ENCODE assay signal across 8 mouse cellular contexts in the genomic region with DNA sequence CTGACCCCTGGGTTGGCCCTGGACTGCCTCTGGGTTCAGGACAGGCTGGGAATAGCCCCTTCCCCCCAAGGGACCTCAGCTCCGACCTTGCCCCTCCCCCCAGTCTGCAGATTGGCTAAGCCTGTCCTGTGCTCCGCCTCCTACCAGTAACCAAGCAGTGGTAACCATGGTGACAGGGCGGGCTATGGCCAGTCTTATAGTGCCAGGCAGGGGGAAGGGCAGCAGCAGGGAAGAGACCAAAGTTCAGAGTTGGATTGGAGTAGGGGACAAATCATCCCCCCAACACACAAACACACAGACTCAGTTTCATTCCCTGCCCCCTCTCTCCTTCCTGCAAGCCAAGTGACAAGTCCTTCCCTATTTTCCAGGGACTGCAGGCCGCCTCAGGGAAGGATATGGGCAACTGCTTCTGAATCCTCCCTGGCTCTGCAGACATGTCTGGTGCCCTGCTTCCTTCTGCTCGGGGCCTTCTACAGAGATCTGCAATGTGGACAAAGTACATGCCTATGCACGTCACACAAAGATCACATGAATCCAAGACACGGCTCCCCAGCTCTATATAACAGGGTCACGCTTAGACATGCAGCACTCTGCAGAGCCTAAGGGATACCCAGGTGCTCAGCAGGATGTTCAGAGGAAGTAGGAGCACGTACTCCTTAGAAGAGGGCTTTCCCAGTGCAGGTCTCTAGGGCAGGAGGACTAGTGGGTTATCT. TPM values are rescaled to one million over a fixed set of nuclear protein-coding genes. Genes with fewer than 3 reads are reported as not detected.
DNase-seq lines count a peak whose midpoint lies in the region; ATAC-seq and TF ChIP-seq lines count a peak whose summit lies in the region.

No protein-coding gene starts in this region.

- no peak overlapping the region for H3K9ac ChIP-seq in forebrain, embryonic 16.5 days (replicated peaks; ENCODE audit: low read depth, low read length)
- peak overlapping the region; percentile 51 for H3K9ac ChIP-seq in midbrain, embryonic 11.5 days (ENCODE audit: low read length)
- H3K9ac ChIP-seq in stomach, postnatal 0 days (ENCODE audit: low read length) = peak overlapping the region; percentile 31; the same call in 1 of the 2 replicates

- no peaks in the 10 kb centered on the region for H3K27me3 ChIP-seq in forebrain, embryonic 16.5 days (replicated peaks; ENCODE audit: control insufficient read depth, insufficient read depth, low read length)
- H3K27me3 ChIP-seq in midbrain, embryonic 11.5 days (ENCODE audit: control insufficient read depth, insufficient read depth, low read length) = no peaks in the 10 kb centered on the region
- no peaks in the 10 kb centered on the region for H3K27me3 ChIP-seq in stomach, postnatal 0 days (ENCODE audit: control insufficient read depth, insufficient read depth, low read length)

- no peak for TF ChIP-seq CTCF in stomach, postnatal 0 days (IDR thresholded peaks at IDR 0.05; ENCODE audit: low read depth)
- no peak for TF ChIP-seq CTCF in gastrocnemius, adult 2 months (IDR thresholded peaks at IDR 0.05)

- H3K27ac ChIP-seq in forebrain, embryonic 16.5 days (ENCODE audit: low read length) = peak overlapping the region; percentile 69
- H3K27ac ChIP-seq in midbrain, embryonic 11.5 days (ENCODE audit: low read depth, low read length) = peak overlapping the region; percentile 98
- H3K27ac ChIP-seq in stomach, postnatal 0 days (replicated peaks) = peak overlapping the region; percentile 86
- no peak overlapping the region for H3K27ac ChIP-seq in gastrocnemius, adult 2 months

- ATAC-seq in forebrain, embryonic 16.5 days = peak; percentile 93
- ATAC-seq in midbrain, embryonic 11.5 days (ENCODE audit: low FRiP score) = peak; percentile 97
- peak; percentile 85 for ATAC-seq in stomach, postnatal 0 days (ENCODE audit: low FRiP score, low TSS enrichment)

- H3K4me1 ChIP-seq in forebrain, embryonic 16.5 days (replicated peaks; ENCODE audit: control insufficient read depth, insufficient read depth, low read length) = peaks cover 63% of the 10 kb centered on the region
- H3K4me1 ChIP-seq in midbrain, embryonic 11.5 days (ENCODE audit: control insufficient read depth, insufficient read depth, low read length) = peaks cover 73% of the 10 kb centered on the region
- H3K4me1 ChIP-seq in stomach, postnatal 0 days (replicated peaks; ENCODE audit: control insufficient read depth, insufficient read depth) = peaks cover 16% of the 10 kb centered on the region

- intact Hi-C loops in left cerebral cortex, postnatal 4 days (cut with DNase I) = no loop called here
- intact Hi-C loops in gastrocnemius, adult 2 months (cut with DNase I) = no loop called here

- WGBS in forebrain, embryonic 16.5 days = 15% methylated on average over 9 of the region's 9 CpGs
- WGBS in midbrain, embryonic 11.5 days = 12% methylated on average over 9 of the region's 9 CpGs
- whole genome bisulfite sequencing in stomach, postnatal 0 days = 28% methylated on average over 9 of the region's 9 CpGs

- peak; percentile 94 for DNase-seq in ES-CJ7 (ENCODE audit: low read depth, low spot score)
- peak; percentile 77 for DNase-seq in adrenal gland, postnatal 25 days
- peak; percentile 92 for DNase-seq in kidney, adult 18-20 months
- peak; percentile 94 for DNase-seq in left cerebral cortex, postnatal 4 days
- peak; percentile 99 for DNase-seq in midbrain, embryonic 11.5 days (ENCODE audit: low spot score, missing footprints)
- DNase-seq in stomach, postnatal 0 days (ENCODE audit: low spot score) = peak; percentile 95
- no peak for DNase-seq in gastrocnemius, adult 2 months

- no peak for TF ChIP-seq EP300 in stomach, postnatal 0 days (optimal IDR thresholded peaks at IDR 0.05)

- H3K4me3 ChIP-seq in forebrain, embryonic 16.5 days (replicated peaks; ENCODE audit: low read length) = no peak overlapping the region
- H3K4me3 ChIP-seq in midbrain, embryonic 11.5 days (ENCODE audit: low read depth, low read length) = no peak overlapping the region
- no peak overlapping the region for H3K4me3 ChIP-seq in stomach, postnatal 0 days (ENCODE audit: low read depth, low read length)
- H3K4me3 ChIP-seq in gastrocnemius, adult 2 months = no peak overlapping the region

- H3K9me3 ChIP-seq in forebrain, embryonic 16.5 days (ENCODE audit: control insufficient read depth, low read length) = no peaks in the 10 kb centered on the region
- no peaks in the 10 kb centered on the region for H3K9me3 ChIP-seq in midbrain, embryonic 11.5 days (ENCODE audit: control insufficient read depth, low read length)
- no peaks in the 10 kb centered on the region for H3K9me3 ChIP-seq in stomach, postnatal 0 days (ENCODE audit: control insufficient read depth, low read length)

- no peaks in the 10 kb centered on the region for H3K36me3 ChIP-seq in forebrain, embryonic 16.5 days (ENCODE audit: control insufficient read depth, insufficient read depth)
- peaks cover 2% of the 10 kb centered on the region; the same call in 1 of the 2 replicates for H3K36me3 ChIP-seq in midbrain, embryonic 11.5 days (ENCODE audit: control insufficient read depth, insufficient read depth, low read length)
- no peaks in the 10 kb centered on the region for H3K36me3 ChIP-seq in stomach, postnatal 0 days (ENCODE audit: control insufficient read depth, insufficient read depth, low read length)

- no peak overlapping the region for H3K4me2 ChIP-seq in forebrain, embryonic 16.5 days (ENCODE audit: low read length)
- peak overlapping the region; percentile 27 for H3K4me2 ChIP-seq in midbrain, embryonic 11.5 days
- H3K4me2 ChIP-seq in stomach, postnatal 0 days (replicated peaks; ENCODE audit: low read depth) = peak overlapping the region; percentile 32

RNA-seq across cellular contexts. Expression of gene Ptprf, which starts 14.5 kb away (rescaled TPM):
- 55.0 and 60.3 TPM in 2 replicates for total RNA-seq in adrenal gland, postnatal 25 days (2021)
- polyA plus RNA-seq in forebrain, embryonic 16.5 days (2015; fragmentation: Nextera tagmentation; extraction: Ambion mirVana) = 77.0 and 81.6 TPM in 2 replicates
- total RNA-seq in left cerebral cortex, postnatal 4 days (2021) = 100 to 1,000 TPM; 229 to 232 TPM
- 60.1 and 63.5 TPM in 2 replicates for polyA plus RNA-seq in midbrain, embryonic 11.5 days (2014; fragmentation: Nextera tagmentation; extraction: Ambion mirVana)
- 30.1 and 34.1 TPM in 2 replicates for polyA plus RNA-seq in stomach, postnatal 0 days (2015; fragmentation: Nextera tagmentation; extraction: Ambion mirVana)
- total RNA-seq in gastrocnemius, adult 2 months (2021) = 1 to 10 TPM; 1.5 to 2.5 TPM

Comparison
In these comparisons a context has a peak if more than half of its experiments do, and no peak if none do; other contexts are left out.
1. RNA of gene Ptprf, which starts 14.5 kb away (total RNA-seq): 229 to 232 TPM in left cerebral cortex, postnatal 4 days and 55.0 to 60.3 TPM in adrenal gland, postnatal 25 days; 1.5 to 2.5 TPM in gastrocnemius, adult 2 months; every median in the first group is over 10 times any median in the second.
2. Peak in every context shown above with its lines, with median percentiles within 50 percentile points of each other: ATAC-seq.